Mouse (Mus musculus): Measurements from ENCODE around the gene Uba2. TPM values are rescaled to one million over a fixed set of nuclear protein-coding genes. Genes with fewer than 3 reads are reported as not detected.
"Not testable (repeated sequence)": the region's sequence is repeated elsewhere in the genome, so short reads cannot be mapped to it uniquely, and the experiment has no call there.

The Uba2 gene
- polyA plus RNA-seq, 1 experiment from 2014 or later: 231 TPM

DNA sequence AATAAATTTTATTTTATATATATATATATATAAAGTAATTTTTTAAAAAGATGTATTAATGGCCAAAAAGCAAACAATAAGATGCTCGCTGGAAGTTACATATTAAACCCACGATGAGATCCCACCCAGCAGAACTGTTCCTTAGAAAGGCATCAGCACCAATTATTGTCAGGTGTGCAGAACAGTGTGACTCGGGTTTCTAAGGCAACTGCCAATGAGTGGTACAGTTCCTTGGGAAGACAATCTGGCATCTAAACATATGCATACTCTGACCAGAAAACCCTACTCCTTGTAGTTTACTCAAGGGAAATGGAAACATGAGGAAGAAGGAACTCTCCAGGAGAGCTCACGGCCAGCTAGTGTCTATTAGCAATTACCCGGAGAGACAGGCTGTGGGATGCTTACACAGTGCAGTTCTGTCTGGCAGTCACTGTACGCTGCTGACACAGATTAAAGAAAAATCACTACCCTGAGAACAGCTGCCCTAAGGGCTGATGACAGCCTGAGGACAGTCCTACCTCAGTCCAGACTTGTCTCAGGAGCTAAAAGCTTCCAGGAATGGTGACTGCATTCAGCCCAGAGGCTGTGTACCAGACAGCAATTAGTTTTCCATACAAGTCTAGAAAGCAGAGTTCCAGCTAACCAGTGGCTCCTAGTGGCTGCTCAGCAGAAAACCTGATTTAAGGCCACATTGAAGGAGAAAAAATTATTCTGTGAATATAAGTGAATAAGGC is 46.2 kb downstream of the Uba2 start:
- Histone ChIP-seq H3K9me3 (no peaks in the 10 kb centered on the region), H3K9ac (no peak overlapping the region), H3K36me3 (peaks cover 12% of the 10 kb centered on the region; the same call in 1 of the 2 replicates), H3K27me3 (replicated peaks) (no peaks in the 10 kb centered on the region), H3K4me3 (no peak overlapping the region), H3K4me2 (replicated peaks) (no peak overlapping the region), H3K27ac (no peak overlapping the region), H3K4me1 (no peaks in the 10 kb centered on the region)
- 0 out of 2 replicates have a peak, but pooled peaks have one; percentile 10 for ATAC-seq (ENCODE audit: low FRiP score, low read depth)
- whole genome bisulfite sequencing: 92% methylated on average over 6 of the region's 6 CpGs

DNA sequence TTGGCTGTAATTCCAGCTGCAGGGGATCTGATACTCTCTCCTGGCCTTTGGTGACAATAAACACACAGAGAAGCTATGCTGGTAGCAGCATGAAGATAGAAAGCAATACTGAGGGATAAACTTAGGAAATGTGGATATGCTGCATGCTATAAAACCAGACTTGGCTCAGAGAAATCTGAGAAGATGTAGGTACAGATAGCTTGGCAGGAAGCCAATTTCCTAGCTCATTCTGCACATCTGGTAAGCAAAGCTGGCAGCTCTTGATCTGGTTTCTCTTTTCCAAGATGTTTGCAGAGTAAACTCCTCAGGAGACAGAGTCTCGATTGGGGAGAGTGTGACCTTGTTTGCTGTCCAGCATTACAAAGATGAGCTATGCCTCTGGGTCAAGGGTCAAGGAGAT is 48.8 kb downstream of the Uba2 start:
- H3K36me3 ChIP-seq: peaks cover 25% of the 10 kb centered on the region; the same call in 1 of the 2 replicates
- H3K9ac ChIP-seq; H3K27ac ChIP-seq; ATAC-seq (ENCODE audit: low FRiP score, low read depth); H3K4me1 ChIP-seq; H3K4me3 ChIP-seq; H3K4me2 ChIP-seq (replicated peaks); H3K27me3 ChIP-seq (replicated peaks); H3K9me3 ChIP-seq: not testable (repeated sequence)
- WGBS: 62% methylated on average over 1 of the region's 1 CpGs

DNA sequence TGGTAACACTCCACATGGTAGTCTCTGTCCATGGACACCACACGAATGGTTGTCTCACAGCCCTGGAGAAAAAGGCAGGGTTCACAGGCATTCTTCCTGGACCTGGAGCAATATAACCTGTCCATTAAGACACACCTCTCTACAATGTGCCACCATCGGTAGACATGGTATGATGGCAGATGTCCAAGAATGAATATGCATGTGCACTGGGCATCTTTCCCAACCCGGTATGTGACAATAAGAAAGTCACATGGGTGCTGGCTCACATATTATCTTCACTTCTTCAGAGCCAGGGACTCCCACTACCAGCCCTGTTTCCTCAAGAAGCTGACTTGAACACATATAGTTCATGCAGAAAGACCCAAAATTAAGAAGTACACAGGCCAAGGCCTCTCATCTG is 52.8 kb downstream of the Uba2 start:
- no peak for ATAC-seq (ENCODE audit: low FRiP score, low read depth)
- H3K4me1 ChIP-seq: no peaks in the 10 kb centered on the region
- WGBS: 91% methylated on average over 3 of the region's 3 CpGs
- H3K27me3 ChIP-seq (replicated peaks): no peaks in the 10 kb centered on the region
- peaks cover 51% of the 10 kb centered on the region for H3K36me3 ChIP-seq
- no peak overlapping the region for H3K9ac ChIP-seq
- H3K4me2 ChIP-seq (replicated peaks): no peak overlapping the region
- no peak overlapping the region for H3K4me3 ChIP-seq
- no peaks in the 10 kb centered on the region for H3K9me3 ChIP-seq
- H3K27ac ChIP-seq: no peak overlapping the region

DNA sequence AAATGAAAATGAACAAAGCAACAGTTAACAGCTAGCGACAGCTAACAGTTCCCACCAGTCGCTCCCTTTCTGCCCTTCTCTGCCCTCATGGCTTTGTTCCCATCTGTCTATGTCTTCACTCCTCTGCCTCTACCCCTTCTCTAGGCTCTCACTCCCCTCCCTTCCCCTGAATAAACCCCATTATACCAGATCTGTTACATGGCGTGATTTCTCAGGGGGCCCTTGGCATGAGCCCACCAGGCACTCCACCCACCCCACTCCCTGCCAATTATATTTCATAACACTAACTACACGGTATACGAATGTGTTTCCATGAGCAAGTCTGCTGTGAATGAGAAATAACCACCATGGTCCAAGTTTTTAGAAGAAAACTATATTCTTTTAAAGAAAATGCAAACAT is 60.2 kb downstream of the Uba2 start:
- ATAC-seq (ENCODE audit: low FRiP score, low read depth): no peak
- Histone ChIP-seq H3K4me2 (replicated peaks) (no peak overlapping the region), H3K9ac (no peak overlapping the region)

DNA sequence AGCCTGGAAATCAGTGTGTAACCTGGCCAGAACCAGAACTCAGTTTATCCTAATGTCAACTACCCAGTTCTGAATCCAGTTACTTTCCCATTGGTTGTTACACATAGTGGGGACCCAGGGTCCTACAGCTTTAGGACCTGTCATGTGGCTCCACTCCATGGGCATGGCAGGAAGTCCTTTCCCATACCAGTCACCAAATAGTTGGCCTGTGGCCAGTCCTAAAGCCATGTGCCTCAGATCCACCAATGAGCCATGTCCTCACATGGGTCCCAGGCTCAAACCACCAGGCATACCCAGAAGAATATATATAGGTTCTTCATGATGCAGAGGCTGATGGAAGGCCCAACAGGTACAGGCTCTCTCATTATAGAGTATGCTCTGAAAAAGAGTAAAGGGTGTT is 68.1 kb downstream of the Uba2 start:
- ATAC-seq (ENCODE audit: low FRiP score, low read depth): no peak
- Histone ChIP-seq H3K36me3 (no peaks in the 10 kb centered on the region), H3K27ac (no peak overlapping the region)

More for the DNA sequence above, 60.2 kb downstream of the Uba2 start:
- Histone ChIP-seq H3K4me3 (no peak overlapping the region), H3K4me1 (no peaks in the 10 kb centered on the region), H3K36me3 (peaks cover 27% of the 10 kb centered on the region), H3K9me3 (no peaks in the 10 kb centered on the region), H3K27me3 (replicated peaks) (no peaks in the 10 kb centered on the region), H3K27ac (no peak overlapping the region)
- WGBS: 91% methylated on average over 5 of the region's 5 CpGs

DNA sequence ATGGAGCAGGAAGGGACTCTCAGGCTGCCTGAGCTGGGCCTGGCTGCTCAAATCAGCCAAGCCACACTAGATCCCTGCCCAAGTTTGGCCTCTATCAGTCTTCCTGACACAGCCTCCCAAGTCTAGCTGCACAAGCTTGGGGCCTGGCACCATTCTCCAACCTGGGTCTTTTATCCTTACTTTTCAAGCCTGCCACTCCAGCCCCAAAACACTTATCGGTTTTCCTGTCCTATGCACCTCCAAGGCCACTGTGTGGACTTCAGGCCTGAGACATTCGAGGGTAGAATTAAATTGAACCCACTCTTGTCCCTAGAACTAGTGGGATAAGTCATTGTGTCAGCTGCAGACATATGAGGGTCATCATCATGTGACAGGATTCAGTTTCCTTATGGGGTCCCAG is 69.4 kb downstream of the Uba2 start:
- Histone ChIP-seq H3K36me3 (no peaks in the 10 kb centered on the region), H3K9me3 (peaks cover 8% of the 10 kb centered on the region; the same call in 1 of the 2 replicates), H3K4me1 (no peaks in the 10 kb centered on the region), H3K9ac (no peak overlapping the region), H3K4me3 (no peak overlapping the region), H3K27ac (no peak overlapping the region), H3K27me3 (replicated peaks) (no peaks in the 10 kb centered on the region), H3K4me2 (replicated peaks) (no peak overlapping the region)
- 81% methylated on average over 2 of the region's 2 CpGs for WGBS
- no peak for ATAC-seq (ENCODE audit: low FRiP score, low read depth)

More for the DNA sequence above, 68.1 kb downstream of the Uba2 start:
- Histone ChIP-seq H3K9ac (no peak overlapping the region), H3K4me1 (no peaks in the 10 kb centered on the region), H3K4me3 (no peak overlapping the region), H3K27me3 (replicated peaks) (no peaks in the 10 kb centered on the region), H3K4me2 (replicated peaks) (no peak overlapping the region), H3K9me3 (0 out of 2 replicates have a peak, but pooled peaks cover 5% of the 10 kb centered on the region)

DNA sequence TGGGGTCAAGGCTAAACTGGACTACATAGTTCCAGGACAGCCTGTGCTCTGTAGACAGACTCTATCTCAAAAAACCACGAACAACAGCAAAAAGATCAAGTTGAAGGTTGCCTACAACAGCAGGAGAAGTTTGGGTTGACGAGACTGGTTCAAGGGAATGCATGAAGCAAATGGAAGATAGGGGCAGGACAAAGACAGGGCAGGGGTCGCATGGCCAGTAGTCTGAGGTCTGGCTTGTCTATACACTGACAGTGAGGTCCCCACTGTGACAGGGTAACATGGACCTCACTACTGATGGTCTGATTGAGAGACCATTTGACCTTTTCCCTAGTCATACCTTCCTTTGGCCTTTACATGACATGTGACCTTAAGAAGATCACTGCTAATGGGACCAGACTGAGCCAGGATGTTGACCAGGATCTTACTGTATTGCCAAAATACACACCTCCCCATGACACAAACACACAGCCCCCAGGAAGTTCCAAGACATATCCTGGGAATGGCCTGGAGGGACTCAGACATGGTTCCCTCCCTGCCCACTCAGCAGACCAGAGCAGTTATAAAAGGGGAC is 74.4 kb downstream of the Uba2 start, which contains the start of gene Scgb1b30:
Scgb1b30 (plus strand) TSS at position 521 of the 571 bp plus-strand sequence.
- ATAC-seq (ENCODE audit: low FRiP score, low read depth): no peak
- Histone ChIP-seq H3K27ac (no peak within 1 kb of the TSS), H3K27me3 (replicated peaks) (no peaks in the 10 kb centered on the region), H3K36me3 (no peaks in the 10 kb centered on the region), H3K4me3 (no peak within 1 kb of the TSS), H3K9ac (no peak within 1 kb of the TSS), H3K4me2 (replicated peaks) (no peak within 1 kb of the TSS), H3K4me1 (no peaks in the 10 kb centered on the region), H3K9me3 (peaks cover 10% of the 10 kb centered on the region; the same call in 1 of the 2 replicates)
- 79% methylated on average over 3 of the region's 3 CpGs for WGBS

Other genes starting within 250 kb of the Uba2 start
- not detected in 2 replicates for gene Scgb2b26, start 224.6 kb downstream of the Uba2 start, polyA plus RNA-seq (2016; fragmentation: Nextera tagmentation; extraction: Ambion mirVana)
- gene Scgb2b27, start 155.7 kb downstream of the Uba2 start, polyA plus RNA-seq (2016; fragmentation: Nextera tagmentation; extraction: Ambion mirVana): not detected in 2 replicates
- gene Scgb1b27, start 148.1 kb downstream of the Uba2 start, polyA plus RNA-seq (2016; fragmentation: Nextera tagmentation; extraction: Ambion mirVana): not detected in 2 replicates
- not detected in 2 replicates for gene Scgb1b30, start 74.2 kb downstream of the Uba2 start, polyA plus RNA-seq (2016; fragmentation: Nextera tagmentation; extraction: Ambion mirVana)
- gene Wtip, start 36.3 kb downstream of the Uba2 start, polyA plus RNA-seq (2016; fragmentation: Nextera tagmentation; extraction: Ambion mirVana): 5.4 and 6.4 TPM in 2 replicates
- 66.2 and 77.8 TPM in 2 replicates for gene Pdcd2l, start 27.1 kb upstream of the Uba2 start, polyA plus RNA-seq (2016; fragmentation: Nextera tagmentation; extraction: Ambion mirVana)
- gene Gpi1, start 60.7 kb upstream of the Uba2 start, polyA plus RNA-seq (2016; fragmentation: Nextera tagmentation; extraction: Ambion mirVana): 273 and 294 TPM in 2 replicates
- 0.83 TPM in 1 of 2 replicates, not detected in the other for gene Gm6096, start 81.4 kb upstream of the Uba2 start, polyA plus RNA-seq (2016; fragmentation: Nextera tagmentation; extraction: Ambion mirVana)
- gene 4931406P16Rik, start 144.0 kb upstream of the Uba2 start, polyA plus RNA-seq (2016; fragmentation: Nextera tagmentation; extraction: Ambion mirVana): 30.6 and 37.2 TPM in 2 replicates
- gene Lsm14a, start 223.7 kb upstream of the Uba2 start, polyA plus RNA-seq (2016; fragmentation: Nextera tagmentation; extraction: Ambion mirVana): 89.5 and 101 TPM in 2 replicates